Mouse (Mus musculus) adrenal gland, postnatal 25 days (tissue): ENCODE measurements around the gene Snx9. TPM values are rescaled to one million over a fixed set of nuclear protein-coding genes. Genes with fewer than 3 reads are reported as not detected.

Source experiments
- DNase-seq: peaks from one replicate; pipeline ENCODE4 v3.0.0; 2021; ENCODE audit warnings: mixed read lengths
- long read RNA-seq: library from polyadenylated mRNA; stranded (forward); transcript quantifications from one replicate; pipeline ENCODE4 v2.0.0, GENCODE M21; 2021
- total RNA-seq: library from RNA; stranded (reverse); gene quantifications from 2 replicates; pipeline ENCODE4 v1.2.3, GENCODE M21; 2021

Gene Snx9
- 48.2 and 51.3 TPM in 2 replicates for total RNA-seq
- long read RNA-seq, transcript Snx9-201 (18 exons, 3,331 nt): major isoform, 60 of 72 reads
- long read RNA-seq, partial matches to known transcripts: 3 of 72 reads
- long read RNA-seq, other reads (novel, unspliced or antisense): 9 of 72 reads

- peak; percentile 83 for DNase-seq
Measured at GRCm38 (mm10) chr17:5841128-5841942, at the start of gene Snx9. Snx9 (plus strand) TSS chr17:5841329.

- no peak for DNase-seq
Measured at GRCm38 (mm10) chr17:5792164-5792791, 48.9 kb upstream of the Snx9 start.

- DNase-seq: no peak
Measured at GRCm38 (mm10) chr17:5793593-5793992, 47.5 kb upstream of the Snx9 start.

GRCm38 (mm10) chr17:5794276-5794675 lies 46.9 kb upstream of the Snx9 start:
- DNase-seq: no peak

- no peak for DNase-seq
Measured at GRCm38 (mm10) chr17:5795369-5795768, 45.8 kb upstream of the Snx9 start.

GRCm38 (mm10) chr17:5795878-5796277 lies 45.3 kb upstream of the Snx9 start:
- DNase-seq: peak; percentile 47

- DNase-seq: peak; percentile 70
Measured at GRCm38 (mm10) chr17:5797124-5797760, 43.9 kb upstream of the Snx9 start.

- DNase-seq: no peak
Measured at GRCm38 (mm10) chr17:5798221-5798801, 42.8 kb upstream of the Snx9 start.

- DNase-seq: no peak
Measured at GRCm38 (mm10) chr17:5798900-5799299, 42.2 kb upstream of the Snx9 start.

GRCm38 (mm10) chr17:5799396-5800021 lies 41.6 kb upstream of the Snx9 start:
- no peak for DNase-seq

- no peak for DNase-seq
Measured at GRCm38 (mm10) chr17:5800254-5800653, 40.9 kb upstream of the Snx9 start.

GRCm38 (mm10) chr17:5800824-5801560 lies 40.1 kb upstream of the Snx9 start:
- DNase-seq: no peak

GRCm38 (mm10) chr17:5801761-5802655 lies 39.1 kb upstream of the Snx9 start:
- no peak for DNase-seq

GRCm38 (mm10) chr17:5802656-5802955 lies 38.5 kb upstream of the Snx9 start:
- no peak for DNase-seq

- DNase-seq: no peak
Measured at GRCm38 (mm10) chr17:5803229-5804012, 37.7 kb upstream of the Snx9 start.

- no peak for DNase-seq
Measured at GRCm38 (mm10) chr17:5804370-5805150, 36.6 kb upstream of the Snx9 start.

GRCm38 (mm10) chr17:5805151-5805834 lies 35.8 kb upstream of the Snx9 start:
- DNase-seq: no peak

GRCm38 (mm10) chr17:5805935-5806334 lies 35.2 kb upstream of the Snx9 start:
- peak; percentile 20 for DNase-seq
